Mouse (Mus musculus) spleen, adult 2 months (tissue): ENCODE measurements around the gene Ndufs6.

Experiments used
- CTCF ChIP-seq: fragments of 200-500 bp; IDR thresholded peaks from 2 replicates; pipeline ENCODE4 v1.5.1; 2011; ENCODE audit warnings: mild to moderate bottlenecking, inconsistent platforms; ENCODE audit not compliant: insufficient read depth, insufficient read length, insufficient replicate concordance; ENCODE audit errors: extremely low read depth
- POLR2A ChIP-seq: fragments of 200-500 bp; IDR thresholded peaks from 2 replicates; pipeline ENCODE4 v1.6.1; 2011; ENCODE audit warnings: low read depth, low read length, inconsistent platforms

- TF ChIP-seq POLR2A (no peak), CTCF (no peak)
These were observed 4.9 kb downstream of the Ndufs6 start for GRCm38 (mm10) chr13:73323406-73323805.
